Mouse (Mus musculus): Measurements from ENCODE around the gene Ehd2. TPM values are rescaled to one million over a fixed set of nuclear protein-coding genes. Genes with fewer than 3 reads are reported as not detected.

Ehd2 gene
- total RNA-seq (2021): 100 to 1,000 TPM in 1 of 2 experiments, 10 to 100 TPM in 1; 91.3 to 101 TPM
- long read RNA-seq, experiment 1, full-length matches to known transcripts: 33 of 57 reads
- long read RNA-seq, experiment 1, partial matches to known transcripts: 3 of 57 reads
- long read RNA-seq, experiment 1, other reads (novel, unspliced or antisense): 21 of 57 reads
- long read RNA-seq, experiment 2, full-length matches to known transcripts: 47 of 78 reads
- long read RNA-seq, experiment 2, partial matches to known transcripts: 6 of 78 reads
- long read RNA-seq, experiment 2, other reads (novel, unspliced or antisense): 25 of 78 reads

DNA sequence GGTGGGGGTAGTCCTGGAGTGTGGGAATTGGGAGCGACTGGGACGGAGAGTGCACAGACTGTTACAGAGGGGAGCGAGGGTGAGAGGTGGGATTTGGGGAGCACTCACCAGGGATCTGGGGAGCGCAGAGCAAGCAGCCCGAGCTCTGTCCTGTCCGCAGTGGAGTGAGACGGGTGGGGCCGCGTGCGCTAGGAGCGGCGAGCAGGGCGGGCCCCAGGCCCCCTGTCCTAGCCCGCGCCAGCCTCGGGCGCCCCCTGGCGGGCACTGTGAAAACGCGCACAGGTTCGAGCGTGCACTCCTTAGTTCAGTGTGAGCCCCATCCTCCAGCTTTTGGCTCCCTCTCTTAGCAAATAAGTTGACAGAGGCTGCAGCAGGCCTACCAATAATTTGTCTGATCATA lies at the start of gene Ehd2:
Gene Ehd2, minus strand, starts transcription at position 256 of the 400 bp plus-strand sequence.
- DNase-seq: peak; percentile 88
- intact Hi-C loops (cut with DNase I; ENCODE audit: low total_unique reads): loop anchor here (2.0 kb wide), 1 partner anchor 19 kb away; no protein-coding TSS in a partner anchor

DNA sequence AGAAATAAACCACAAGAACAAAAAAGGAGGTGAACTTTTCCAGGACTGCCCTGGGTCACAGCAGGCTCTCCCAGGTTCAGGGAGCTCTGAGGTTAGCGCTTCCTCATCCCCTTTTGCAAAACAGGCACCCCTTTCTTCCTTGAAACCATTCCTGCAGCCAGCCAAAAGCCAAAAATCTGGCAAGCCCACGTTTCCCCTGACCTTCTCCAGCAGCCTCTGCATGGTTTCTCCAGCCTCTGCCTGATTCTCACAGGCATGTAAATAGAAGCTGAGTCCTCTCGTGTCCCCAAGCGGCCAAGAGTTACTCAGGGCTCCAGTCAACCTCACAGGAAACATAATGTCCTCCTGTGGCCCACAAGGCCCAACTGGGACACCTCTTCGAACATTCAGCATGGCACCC lies 48.0 kb upstream of the Ehd2 start:
- no peak for DNase-seq
- intact Hi-C loops (cut with DNase I; ENCODE audit: low total_unique reads): no loop called here

DNA sequence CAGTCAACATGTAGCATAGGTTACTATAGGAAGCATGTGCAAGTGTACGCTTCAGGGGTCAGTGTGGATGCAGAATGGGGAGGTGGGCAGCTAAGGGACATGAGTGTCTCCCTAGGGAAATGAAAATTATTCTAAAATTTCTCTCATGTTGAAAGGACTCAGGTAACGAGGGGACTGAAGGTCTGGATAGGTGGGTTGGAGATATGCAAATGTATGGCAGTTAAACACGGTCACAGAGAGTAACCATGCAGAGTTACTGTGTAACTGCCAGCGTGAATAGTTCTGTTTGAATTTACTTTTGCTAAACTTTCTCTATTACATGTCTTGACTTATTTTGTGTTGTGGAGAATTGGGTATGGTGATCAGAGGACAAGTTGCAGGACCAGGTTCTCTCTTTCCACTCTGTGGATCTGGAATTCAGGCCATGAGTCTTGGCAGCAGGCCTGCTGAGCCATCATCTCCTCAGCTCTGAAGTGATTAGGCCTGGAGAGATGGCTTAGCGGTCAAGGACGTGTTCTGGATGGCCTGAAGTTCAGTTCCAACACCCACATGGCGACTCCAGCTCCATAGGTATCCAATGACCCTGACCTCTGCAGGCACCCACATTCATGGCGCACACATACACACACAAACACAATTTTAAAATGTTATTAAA lies 47.3 kb upstream of the Ehd2 start:
- intact Hi-C loops (cut with DNase I; ENCODE audit: low total_unique reads): no loop called here
- DNase-seq: peak; percentile 40

DNA sequence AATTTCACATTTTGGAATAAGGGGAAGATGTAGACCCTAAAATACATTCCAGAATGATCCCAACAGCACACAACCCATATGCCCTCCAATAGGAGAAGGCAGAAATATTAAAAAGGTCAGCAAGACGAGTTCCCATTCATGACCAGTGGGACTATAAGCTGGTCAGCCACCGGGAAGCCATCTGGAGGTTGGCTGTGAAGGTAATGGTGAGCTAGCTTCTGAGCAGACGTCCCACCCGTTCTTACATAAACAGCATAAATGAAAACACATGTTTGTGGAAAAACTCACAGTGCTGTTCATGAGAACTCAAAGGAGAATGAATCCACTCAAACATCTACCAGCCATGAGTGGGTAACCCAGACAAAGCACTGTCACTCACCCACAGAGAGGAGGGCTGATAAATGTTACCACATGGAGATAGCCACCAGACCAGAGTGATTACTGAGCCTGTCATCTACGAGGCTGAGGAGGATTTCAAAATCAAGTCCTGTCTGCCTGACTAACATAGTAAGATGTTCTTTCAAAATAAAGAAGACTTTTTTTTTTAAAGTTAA lies 46.4 kb upstream of the Ehd2 start:
- DNase-seq: no peak
- intact Hi-C loops (cut with DNase I; ENCODE audit: low total_unique reads): no loop called here

DNA sequence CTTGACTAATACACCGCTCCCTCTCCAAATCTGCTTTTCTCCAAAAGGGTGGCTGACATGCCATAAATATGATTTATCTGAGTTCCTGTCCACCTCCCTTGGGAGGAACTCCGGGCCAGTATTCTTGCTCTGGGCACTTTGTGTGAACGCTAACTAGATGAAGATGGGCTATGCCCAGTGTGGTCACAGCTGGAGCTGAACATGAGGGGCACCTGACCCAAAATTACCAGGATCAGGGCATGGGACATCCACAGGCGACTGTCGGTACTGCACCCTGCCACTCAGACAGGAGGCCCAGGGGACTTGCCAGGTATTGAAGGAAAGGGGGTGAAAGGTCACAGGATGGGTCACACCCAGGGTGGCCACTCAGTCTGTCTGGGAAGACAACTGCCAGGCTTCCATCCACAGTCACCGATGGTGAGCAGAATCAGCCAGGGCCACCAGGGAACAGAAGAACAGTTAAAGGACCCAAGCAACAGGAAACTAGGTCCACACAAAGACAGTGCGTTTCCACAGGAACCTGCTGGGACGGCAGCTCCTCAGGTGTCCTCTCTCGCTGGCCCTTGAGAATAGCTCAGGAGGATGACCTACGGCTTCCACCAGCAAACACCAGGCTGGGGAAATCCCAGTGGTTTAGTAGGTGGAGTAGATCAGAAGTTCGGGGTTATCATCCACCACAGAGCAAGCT lies 45.4 kb upstream of the Ehd2 start:
- intact Hi-C loops (cut with DNase I; ENCODE audit: low total_unique reads): no loop called here
- DNase-seq: peak; percentile 40

DNA sequence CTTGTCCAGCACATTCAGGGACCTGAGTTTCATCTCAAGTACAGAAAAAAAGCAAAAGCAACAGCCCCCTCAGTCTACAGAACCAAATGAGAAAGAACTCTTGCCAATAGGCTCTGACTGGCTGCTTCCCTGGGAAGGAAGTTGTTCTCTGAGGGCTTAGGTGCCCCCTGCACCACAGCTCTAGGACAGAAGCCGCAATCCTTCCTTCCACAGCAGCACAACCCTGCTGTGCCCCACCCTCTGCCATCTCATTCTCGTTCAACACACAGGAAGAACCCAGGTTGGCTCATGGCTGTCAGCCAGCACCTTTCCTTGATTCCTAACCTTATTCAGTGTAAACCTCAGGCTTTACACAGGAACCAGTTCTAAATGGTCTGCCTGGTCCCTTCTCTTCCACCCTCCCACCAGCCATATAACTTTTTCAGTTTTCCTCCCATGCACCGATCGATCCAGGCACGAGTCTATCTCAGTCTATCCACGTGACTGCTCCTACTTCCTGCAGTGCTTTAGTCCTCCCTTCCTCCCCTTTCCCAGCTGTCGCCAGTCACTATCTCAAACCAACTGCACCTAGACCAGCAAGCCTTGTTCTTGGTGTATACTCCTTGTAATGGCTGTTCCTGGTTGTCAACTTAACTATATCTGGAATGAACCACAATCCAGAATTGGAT lies 44.2 kb upstream of the Ehd2 start:
- DNase-seq: no peak

DNA sequence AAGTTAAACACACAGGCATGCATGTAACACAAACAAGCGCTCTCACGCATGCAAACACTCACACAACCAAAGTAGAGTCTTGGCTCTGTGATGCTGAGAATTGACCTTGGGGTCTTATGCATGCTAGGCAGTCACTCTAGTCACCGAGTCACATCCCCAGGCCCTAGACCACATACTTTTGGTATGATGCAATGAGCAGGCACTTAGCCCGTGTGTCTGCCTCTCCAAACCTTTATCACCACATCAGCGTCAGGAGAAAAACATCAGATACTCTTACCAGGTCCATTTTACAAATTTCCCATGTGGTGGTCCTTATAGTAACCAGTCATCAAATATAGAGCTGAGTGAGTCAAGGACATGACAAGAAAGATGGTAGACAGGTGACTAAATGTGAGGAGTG lies 43.3 kb upstream of the Ehd2 start:
- no peak for DNase-seq
- intact Hi-C loops (cut with DNase I; ENCODE audit: low total_unique reads): no loop called here

More for the DNA sequence above, 44.2 kb upstream of the Ehd2 start:
- intact Hi-C loops (cut with DNase I; ENCODE audit: low total_unique reads): no loop called here

DNA sequence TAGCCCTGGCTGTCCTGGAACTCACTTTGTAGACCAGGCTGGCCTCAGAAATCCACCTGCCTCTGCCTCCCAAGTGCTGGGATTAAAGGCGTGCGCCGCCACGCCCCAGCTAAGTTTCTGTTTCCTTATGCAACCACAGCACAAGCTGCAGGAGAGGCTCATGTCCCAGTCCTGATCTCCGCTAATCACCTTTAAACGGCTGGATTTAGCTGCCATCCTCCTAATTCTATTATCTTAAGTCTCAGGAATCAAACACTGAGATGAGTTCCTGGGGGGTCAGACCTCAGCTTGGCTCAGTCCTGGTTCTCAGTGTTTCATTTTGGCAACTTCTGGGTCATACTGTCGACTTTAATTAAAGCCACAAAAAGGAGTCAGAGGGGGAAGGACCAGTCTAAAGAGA lies 42.3 kb upstream of the Ehd2 start:
- intact Hi-C loops (cut with DNase I; ENCODE audit: low total_unique reads): no loop called here

DNA sequence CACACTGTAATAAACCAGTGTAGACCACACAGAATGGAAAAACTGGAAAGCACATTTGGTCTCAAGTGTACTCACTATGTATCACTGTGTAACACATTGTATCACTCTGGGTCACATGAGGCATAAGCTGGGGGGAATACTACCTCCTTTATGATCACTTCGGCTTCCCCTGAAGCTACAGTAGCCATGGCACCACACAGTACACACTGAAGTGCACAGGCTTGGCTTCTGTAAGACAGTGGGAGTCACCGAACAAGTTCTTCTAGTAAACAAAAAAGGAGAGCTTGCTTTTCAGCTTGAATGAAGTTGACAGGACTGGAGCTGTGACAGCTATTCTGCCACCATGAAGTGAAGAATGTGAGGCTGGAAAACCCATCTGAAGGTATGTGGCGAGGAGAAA lies 37.7 kb upstream of the Ehd2 start:
- intact Hi-C loops (cut with DNase I; ENCODE audit: low total_unique reads): no loop called here
- DNase-seq: no peak

More for the DNA sequence above, 42.3 kb upstream of the Ehd2 start:
- no peak for DNase-seq

DNA sequence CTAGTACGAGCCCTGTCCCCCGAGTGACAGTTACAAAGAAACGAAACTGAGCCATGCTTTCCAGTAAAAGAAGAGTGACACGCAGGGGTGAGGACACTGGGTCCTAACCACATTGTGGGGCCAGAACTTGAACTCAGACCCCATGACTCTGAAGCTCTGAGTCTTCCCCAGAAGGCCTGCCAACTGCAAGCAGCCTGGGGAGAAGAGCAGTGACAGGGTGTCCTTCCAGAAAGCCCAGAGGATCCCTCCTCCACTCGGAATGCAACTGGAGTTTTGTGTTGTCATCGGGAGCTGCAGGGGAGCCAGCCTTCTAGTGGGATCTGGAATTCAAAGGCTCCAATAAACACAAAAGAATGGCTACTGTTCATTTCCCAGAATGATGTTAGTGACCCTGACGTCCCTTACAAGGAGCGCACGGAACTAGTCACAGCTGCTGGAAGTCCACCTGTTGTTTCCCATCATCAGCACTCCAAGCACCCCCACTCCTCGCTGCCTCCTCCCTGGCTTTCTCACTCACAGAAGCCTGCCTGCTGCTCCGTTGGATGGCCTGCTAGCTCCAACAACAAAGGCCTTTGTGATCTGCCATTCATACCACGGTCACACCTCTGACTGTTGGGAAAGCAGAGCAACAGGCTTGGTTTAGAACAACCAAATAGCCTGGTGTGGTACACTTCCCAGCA lies 37.0 kb upstream of the Ehd2 start:
- intact Hi-C loops (cut with DNase I; ENCODE audit: low total_unique reads): no loop called here
- peak; percentile 55 for DNase-seq

DNA sequence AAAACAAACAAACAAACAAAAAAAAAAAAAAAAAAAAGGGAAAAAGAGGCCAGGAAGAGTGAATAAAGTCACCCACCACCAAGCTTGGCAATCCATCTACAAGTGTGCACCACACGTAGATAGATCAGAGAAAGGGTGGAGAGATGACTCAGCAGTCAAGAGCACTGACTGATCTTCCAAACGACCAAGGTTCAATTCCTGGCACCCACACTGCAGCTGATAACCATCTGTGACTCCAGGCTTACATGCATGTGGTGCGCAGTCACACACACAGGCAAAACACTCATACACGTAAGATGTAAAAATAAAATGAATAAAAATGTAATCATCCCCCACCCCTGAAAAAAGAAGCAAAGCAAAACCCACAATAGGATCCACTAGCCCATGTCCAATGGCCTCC lies 35.7 kb upstream of the Ehd2 start:
- DNase-seq: no peak
- intact Hi-C loops (cut with DNase I; ENCODE audit: low total_unique reads): no loop called here

DNA sequence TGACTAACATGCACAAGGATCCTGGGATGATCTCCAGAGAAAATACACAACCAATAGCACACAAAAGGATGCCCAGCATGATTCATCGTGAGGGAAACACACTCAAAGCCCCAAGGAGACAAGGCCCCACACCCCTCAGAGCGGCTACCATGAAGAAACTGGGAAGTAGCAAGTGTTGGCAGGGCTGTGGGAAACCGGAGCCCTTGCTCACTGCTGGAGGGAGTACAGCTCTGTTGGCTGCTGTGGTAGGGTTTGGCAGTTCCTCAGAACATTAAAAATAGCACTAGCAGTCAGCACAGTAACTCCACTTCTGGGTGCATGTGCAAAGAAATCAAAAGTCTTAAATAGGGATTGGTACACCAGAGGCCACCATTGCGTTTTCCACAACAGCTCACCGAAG lies 34.8 kb upstream of the Ehd2 start:
- DNase-seq: peak; percentile 89
- intact Hi-C loops (cut with DNase I; ENCODE audit: low total_unique reads): no loop called here

DNA sequence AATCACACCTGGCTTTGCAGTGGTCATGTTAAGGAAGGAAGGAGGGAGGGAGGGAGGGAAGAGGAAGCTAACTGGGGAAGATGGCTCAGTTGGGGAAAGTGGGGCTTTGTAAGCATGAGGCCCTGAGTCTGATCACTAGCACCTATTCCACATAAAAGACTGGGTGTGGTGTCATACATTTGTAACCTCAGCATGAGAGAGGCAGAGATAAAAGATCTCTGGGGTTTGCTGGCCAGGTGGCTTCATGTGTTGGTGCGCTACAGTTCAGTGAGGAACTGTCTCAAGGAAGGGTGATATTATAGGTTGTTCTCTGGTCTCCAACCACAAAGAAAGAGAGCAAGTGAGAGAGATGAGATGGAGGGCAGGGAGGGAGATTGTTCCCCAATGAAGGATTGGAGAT lies 34.3 kb upstream of the Ehd2 start:
- intact Hi-C loops (cut with DNase I; ENCODE audit: low total_unique reads): no loop called here
- no peak for DNase-seq

DNA sequence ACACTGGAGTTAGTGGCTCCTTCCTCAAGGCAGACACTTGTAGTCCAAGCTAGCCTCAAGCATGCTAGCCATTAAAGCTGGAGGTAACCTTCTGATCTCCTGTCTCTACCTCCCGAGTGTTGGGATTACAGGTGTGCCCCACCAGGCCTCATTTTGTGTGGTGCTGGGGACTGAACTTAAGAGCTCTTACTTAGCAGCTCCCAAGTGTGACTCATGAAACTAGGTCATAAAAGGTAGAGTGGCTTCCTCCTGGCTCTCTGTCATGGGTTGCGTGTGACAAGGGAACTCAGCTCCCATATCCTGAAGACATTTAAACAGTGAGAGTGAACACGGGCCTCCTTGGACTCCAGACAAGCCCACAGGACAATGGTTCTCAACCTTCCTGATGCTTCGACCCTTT lies 26.4 kb upstream of the Ehd2 start:
- intact Hi-C loops (cut with DNase I; ENCODE audit: low total_unique reads): no loop called here
- DNase-seq: no peak

DNA sequence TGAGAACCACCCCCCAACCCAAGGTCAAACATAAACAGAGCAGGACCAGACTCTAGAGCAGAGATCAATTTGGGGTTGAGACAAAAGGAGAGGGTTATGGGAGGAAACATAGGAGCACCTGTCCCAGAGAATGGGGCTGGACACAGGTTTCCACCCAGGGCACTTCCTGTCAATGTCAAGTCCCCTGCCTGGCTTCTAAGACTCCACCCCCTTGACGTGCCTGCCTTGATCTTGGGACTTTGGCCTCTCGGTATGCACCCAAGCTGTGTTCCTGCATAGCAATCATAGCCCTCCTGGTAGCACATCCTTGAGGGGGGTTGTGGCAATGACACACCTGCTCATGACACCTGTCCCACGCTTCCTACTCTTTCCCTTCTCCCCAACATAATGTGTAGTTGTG lies 25.8 kb upstream of the Ehd2 start:
- DNase-seq: no peak
- intact Hi-C loops (cut with DNase I; ENCODE audit: low total_unique reads): no loop called here

DNA sequence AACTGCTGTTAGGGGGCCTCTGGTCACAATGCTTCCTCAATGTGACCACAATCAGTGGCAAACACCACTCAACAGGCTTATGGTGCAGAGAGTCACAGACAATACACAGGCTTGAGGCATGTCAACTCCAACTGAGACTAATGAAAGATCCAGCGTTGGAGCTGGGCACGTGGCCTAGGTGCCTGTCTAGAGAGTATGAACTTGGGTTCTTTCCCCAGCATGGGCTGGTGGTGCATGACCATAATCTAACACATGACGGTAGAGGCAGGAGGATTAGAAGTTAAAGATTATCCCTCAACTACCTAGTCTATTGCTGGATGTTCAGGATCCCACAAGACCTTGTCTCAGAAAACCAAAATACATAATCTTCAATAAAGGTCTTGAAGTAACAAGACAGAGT lies 24.4 kb upstream of the Ehd2 start:
- no peak for DNase-seq
- intact Hi-C loops (cut with DNase I; ENCODE audit: low total_unique reads): no loop called here

DNA sequence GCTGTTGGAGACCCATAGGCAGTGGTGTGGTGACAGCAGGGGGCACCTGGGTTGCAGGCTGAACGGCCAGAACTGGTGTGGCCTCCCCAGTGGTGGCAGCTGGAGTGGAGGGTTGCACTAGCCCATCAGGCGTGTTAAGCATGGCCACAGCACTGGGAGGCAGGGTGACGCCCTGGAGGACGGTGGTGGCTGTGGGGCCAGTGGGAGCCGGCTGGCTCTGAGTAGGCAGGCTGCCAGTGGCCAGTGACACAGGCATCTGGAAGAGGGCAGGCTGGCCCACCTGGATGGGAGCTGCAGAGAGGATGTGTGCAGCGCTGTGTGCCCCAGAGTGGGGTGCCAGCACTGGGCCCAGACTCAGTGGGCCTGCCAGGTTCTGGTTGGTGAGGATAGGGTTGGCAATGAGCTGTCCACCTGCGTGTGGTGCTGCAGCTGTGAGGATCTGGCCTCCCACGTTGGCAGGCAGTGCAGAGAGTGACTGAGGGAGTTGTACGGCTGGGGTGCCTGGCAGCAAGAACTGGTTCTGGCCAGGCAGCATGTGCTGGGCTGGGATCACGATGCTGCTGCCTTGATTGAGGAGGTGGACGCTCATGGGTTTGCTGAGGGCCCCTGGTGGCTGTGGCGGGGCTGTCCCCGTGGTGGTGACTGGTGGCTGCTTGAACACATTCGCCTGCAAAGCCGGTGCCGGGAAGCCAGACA lies 20.4 kb upstream of the Ehd2 start:
- intact Hi-C loops (cut with DNase I; ENCODE audit: low total_unique reads): no loop called here
- DNase-seq: peak; percentile 35

DNA sequence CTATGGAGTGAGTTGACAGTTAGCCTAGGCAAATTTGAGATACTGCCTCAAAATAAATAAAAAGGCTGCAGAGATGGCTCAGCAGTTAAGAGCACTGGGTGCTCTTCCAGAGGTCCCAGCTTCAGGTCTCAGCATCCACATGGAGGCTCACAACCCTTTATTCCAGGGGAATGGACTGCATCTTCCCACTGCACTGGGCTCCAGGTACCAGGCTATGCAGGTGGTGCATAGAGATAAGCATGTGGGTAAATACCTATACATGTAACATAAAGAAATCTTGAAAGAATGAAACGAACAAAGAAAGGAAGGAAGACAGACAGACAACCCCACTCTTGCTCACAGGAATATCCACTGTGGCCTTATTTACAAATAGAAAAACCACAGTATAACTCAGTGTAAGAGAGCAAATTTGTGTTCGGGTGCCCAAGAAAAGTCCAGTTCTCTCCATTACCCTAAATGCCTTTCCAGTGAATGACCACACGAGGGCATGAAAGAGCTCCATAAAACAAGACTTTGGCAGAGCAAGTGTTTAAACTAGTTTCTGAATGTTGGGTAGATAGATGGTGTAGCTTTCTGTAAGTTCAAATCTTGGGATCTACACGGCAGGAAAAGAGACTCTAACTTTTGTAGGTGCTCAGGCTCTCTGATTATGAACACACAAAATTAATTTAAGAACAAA lies 15.5 kb upstream of the Ehd2 start:
- intact Hi-C loops (cut with DNase I; ENCODE audit: low total_unique reads): no loop called here
- no peak for DNase-seq

All from gastrocnemius, postnatal 14 days (tissue).